Mouse (Mus musculus) heart, embryonic 13.5 days (tissue): ENCODE measurements around the gene Vti1b. TPM values are rescaled to one million over a fixed set of nuclear protein-coding genes. Genes with fewer than 3 reads are reported as not detected.

ENCODE experiments used
- ATAC-seq: fragments of 200-750 bp; cut with Nextera tagmentation; 2 replicates; pipeline ENCODE4 v1.8.0; 2017; ENCODE audit warnings: moderate TSS enrichment; ENCODE audit not compliant: insufficient number of reproducible peaks, low FRiP score, low TSS enrichment; ENCODE audit errors: extremely low read depth
- H3K27ac ChIP-seq: fragments of 300-500 bp; sonication (generic); replicated peaks from 2 replicates; pipeline ENCODE4 v1.5.1; 2015; ENCODE audit warnings: moderate library complexity, mild to moderate bottlenecking, inconsistent platforms
- H3K27me3 ChIP-seq: fragments of 300-500 bp; sonication (generic); replicated peaks from 2 replicates; pipeline ENCODE4 v1.6.1; 2015; ENCODE audit warnings: mild to moderate bottlenecking, inconsistent platforms
- H3K36me3 ChIP-seq: fragments of 300-500 bp; sonication (generic); 2 replicates; pipeline ENCODE4 v1.6.1; 2015; ENCODE audit warnings: mild to moderate bottlenecking, inconsistent platforms
- H3K4me1 ChIP-seq: fragments of 300-500 bp; sonication (generic); 2 replicates; pipeline ENCODE4 v1.6.1; 2015; ENCODE audit warnings: inconsistent platforms
- H3K4me2 ChIP-seq: fragments of 300-500 bp; sonication (generic); 2 replicates; pipeline ENCODE4 v1.6.1; 2015; ENCODE audit warnings: inconsistent platforms, mild to moderate bottlenecking, moderate library complexity
- H3K4me3 ChIP-seq: fragments of 300-500 bp; sonication (generic); 2 replicates; pipeline ENCODE4 v1.5.1; 2015; ENCODE audit warnings: moderate library complexity, mild to moderate bottlenecking, inconsistent platforms
- H3K9ac ChIP-seq: fragments of 300-500 bp; sonication (generic); 2 replicates; pipeline ENCODE4 v1.6.1; 2015; ENCODE audit warnings: inconsistent platforms, mild to moderate bottlenecking, moderate library complexity
- H3K9me3 ChIP-seq: fragments of 300-500 bp; sonication (generic); 2 replicates; pipeline ENCODE4 v1.6.1; 2016; ENCODE audit warnings: inconsistent platforms
- WGBS: fragments of 180-500 bp; shearing (Covaris S2); methylation state at CpG from one replicate; pipeline ENCODE4 v1.1.7; 2015; ENCODE audit warnings: mixed read lengths; 5-methylcytosine and 5-hydroxymethylcytosine counted together
- polyA plus RNA-seq: library from polyadenylated mRNA; unstranded; fragments of >200 nt; fragmentation: Nextera tagmentation; extraction: Ambion mirVana; gene quantifications from 2 replicates; pipeline ENCODE4 v1.2.1, GENCODE M21; 2015

Gene Vti1b
- polyA plus RNA-seq, 1 experiment from 2014 or later = 92.9 TPM

GRCm38 (mm10) chr12:79175998-79176397, 3.5 kb upstream of the Vti1b start:
- no peak overlapping the region for H3K4me2 ChIP-seq
- H3K4me1 ChIP-seq = peaks cover 9% of the 10 kb centered on the region

GRCm38 (mm10) chr12:79173721-79174120, 1.3 kb upstream of the Vti1b start:
- Histone ChIP-seq H3K9me3 (no peaks in the 10 kb centered on the region), H3K27ac (no peak overlapping the region), H3K4me2 (no peak overlapping the region), H3K4me3 (no peak overlapping the region), H3K36me3 (peaks cover 42% of the 10 kb centered on the region), H3K9ac (no peak overlapping the region), H3K27me3 (no peaks in the 10 kb centered on the region), H3K4me1 (peaks cover 14% of the 10 kb centered on the region)
- WGBS = 63% methylated on average over 5 of the region's 5 CpGs
- no peak for ATAC-seq

More at GRCm38 (mm10) chr12:79175998-79176397, 3.5 kb upstream of the Vti1b start:
- Histone ChIP-seq H3K27me3 (no peaks in the 10 kb centered on the region), H3K9ac (no peak overlapping the region), H3K4me3 (no peak overlapping the region), H3K27ac (no peak overlapping the region), H3K36me3 (peaks cover 50% of the 10 kb centered on the region), H3K9me3 (no peaks in the 10 kb centered on the region)
- 88% methylated on average over 5 of the region's 5 CpGs for WGBS
- ATAC-seq = no peak

GRCm38 (mm10) chr12:79171269-79171995, 1.0 kb downstream of the Vti1b start:
- H3K9me3 ChIP-seq = no peaks in the 10 kb centered on the region
- ATAC-seq = no peak
- peak overlapping the region; percentile 67 for H3K4me2 ChIP-seq
- H3K4me1 ChIP-seq = peaks cover 14% of the 10 kb centered on the region
- peak overlapping the region; percentile 90; the same call in 1 of the 2 replicates for H3K27ac ChIP-seq
- peak overlapping the region; percentile 77 for H3K4me3 ChIP-seq
- H3K27me3 ChIP-seq = no peaks in the 10 kb centered on the region
- H3K9ac ChIP-seq = peak overlapping the region; percentile 86
- H3K36me3 ChIP-seq = peaks cover 25% of the 10 kb centered on the region
- WGBS = 40% methylated on average over 12 of the region's 12 CpGs

DNA sequence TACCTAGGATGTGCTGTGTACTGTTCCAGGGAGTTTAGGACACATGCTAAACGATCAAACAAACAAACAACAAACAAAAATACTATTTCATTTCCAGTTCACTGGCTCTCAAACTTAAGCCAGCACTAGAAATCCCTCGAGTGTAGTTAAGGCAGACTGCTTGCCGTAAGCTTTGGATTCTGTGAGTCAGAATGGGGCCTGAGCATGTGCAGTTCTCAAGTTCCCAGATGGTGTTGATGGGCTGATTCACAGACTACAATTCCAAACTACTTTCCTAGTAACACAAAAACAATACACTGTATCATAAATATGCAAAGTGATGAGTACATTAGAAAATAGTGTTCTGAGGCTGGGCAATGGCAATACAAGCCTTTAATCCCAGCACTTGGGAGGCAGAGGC, 2.0 kb downstream of the Vti1b start:
- no peaks in the 10 kb centered on the region for H3K9me3 ChIP-seq
- no peak overlapping the region for H3K4me3 ChIP-seq
- H3K36me3 ChIP-seq = peaks cover 25% of the 10 kb centered on the region
- ATAC-seq = no peak
- no peaks in the 10 kb centered on the region for H3K27me3 ChIP-seq
- no peak overlapping the region for H3K4me2 ChIP-seq
- peaks cover 18% of the 10 kb centered on the region for H3K4me1 ChIP-seq
- no peak overlapping the region; the same call in 1 of the 2 replicates for H3K9ac ChIP-seq
- no peak overlapping the region for H3K27ac ChIP-seq
- WGBS = 79% methylated on average over 3 of the region's 3 CpGs

DNA sequence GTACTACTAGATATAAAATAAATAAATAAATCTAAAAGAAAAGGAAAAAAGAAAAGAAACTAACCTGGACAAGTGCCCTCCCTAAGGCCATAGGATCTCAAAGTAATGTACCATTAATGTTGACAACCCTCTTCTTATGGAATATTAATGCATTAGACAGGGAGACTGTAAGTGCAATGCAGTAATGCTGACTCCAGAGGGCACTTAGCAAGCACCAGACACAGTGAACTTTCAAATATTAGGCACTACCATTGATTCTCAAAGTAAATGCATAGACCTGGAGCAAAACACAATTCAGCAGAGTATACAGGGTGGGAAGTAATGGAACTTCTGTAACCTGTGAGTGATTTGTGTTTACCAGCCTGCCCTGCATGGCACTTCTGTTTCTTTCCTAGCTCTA, 3.3 kb downstream of the Vti1b start:
- no peak overlapping the region for H3K27ac ChIP-seq
- peaks cover 26% of the 10 kb centered on the region for H3K36me3 ChIP-seq
- H3K9me3 ChIP-seq = no peaks in the 10 kb centered on the region
- peaks cover 29% of the 10 kb centered on the region for H3K4me1 ChIP-seq
- no peaks in the 10 kb centered on the region for H3K27me3 ChIP-seq
- H3K9ac ChIP-seq = no peak overlapping the region
- ATAC-seq = no peak
- H3K4me3 ChIP-seq = no peak overlapping the region
- H3K4me2 ChIP-seq = no peak overlapping the region

DNA sequence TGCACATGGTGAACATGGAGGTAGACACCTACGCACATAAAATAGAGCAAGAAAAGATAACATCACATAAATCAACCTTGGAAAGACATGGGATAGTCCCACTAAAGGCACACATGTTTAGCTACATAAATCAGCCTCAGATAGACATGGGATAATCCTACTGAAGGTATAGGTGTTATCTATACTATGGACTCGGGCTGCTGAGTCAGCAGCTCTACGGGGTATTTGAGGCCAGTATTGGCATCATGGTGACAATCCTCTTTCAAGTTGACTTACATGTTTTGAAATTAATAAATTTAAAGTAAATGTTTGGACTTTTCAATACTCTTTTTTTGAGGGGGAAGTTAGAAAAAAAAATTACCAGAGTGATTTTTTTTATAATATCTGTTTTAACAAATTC, 9.6 kb downstream of the Vti1b start:
- Histone ChIP-seq H3K4me2 (no peak overlapping the region), H3K9me3 (no peaks in the 10 kb centered on the region), H3K27ac (no peak overlapping the region), H3K27me3 (no peaks in the 10 kb centered on the region), H3K9ac (no peak overlapping the region), H3K4me1 (peaks cover 23% of the 10 kb centered on the region), H3K4me3 (no peak overlapping the region), H3K36me3 (peaks cover 83% of the 10 kb centered on the region)
- no peak for ATAC-seq
- 84% methylated on average over 3 of the region's 3 CpGs for WGBS

DNA sequence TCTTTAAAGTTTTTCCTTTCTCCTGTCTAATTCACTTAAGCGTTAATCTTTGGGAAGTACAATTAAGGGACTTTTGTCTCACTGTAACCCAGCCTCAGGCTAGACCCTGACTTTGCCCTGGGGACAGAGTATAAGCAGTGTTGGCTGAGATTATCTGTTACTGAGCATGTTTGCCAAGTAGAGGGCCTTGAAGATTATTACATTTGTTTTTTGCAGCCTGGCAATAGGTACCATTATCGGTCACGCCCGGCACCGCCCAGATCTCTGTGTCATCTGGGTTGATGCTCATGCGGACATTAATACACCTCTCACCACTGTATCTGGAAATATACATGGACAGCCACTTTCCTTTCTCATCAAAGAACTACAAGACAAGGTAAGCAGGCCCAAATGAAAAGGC, 22.8 kb downstream of the Vti1b start:
- H3K4me1 ChIP-seq = no peaks in the 10 kb centered on the region
- no peaks in the 10 kb centered on the region for H3K9me3 ChIP-seq
- peaks cover 19% of the 10 kb centered on the region for H3K36me3 ChIP-seq
- H3K27ac ChIP-seq = no peak overlapping the region
- no peak for ATAC-seq
- H3K27me3 ChIP-seq = no peaks in the 10 kb centered on the region
- H3K9ac ChIP-seq = no peak overlapping the region
- WGBS = 91% methylated on average over 6 of the region's 6 CpGs
- H3K4me3 ChIP-seq = no peak overlapping the region
- H3K4me2 ChIP-seq = no peak overlapping the region

- Histone ChIP-seq H3K4me1 (no peaks in the 10 kb centered on the region), H3K9me3 (no peaks in the 10 kb centered on the region), H3K9ac (no peak overlapping the region), H3K4me2 (no peak overlapping the region), H3K4me3 (no peak overlapping the region), H3K27ac (no peak overlapping the region), H3K36me3 (no peaks in the 10 kb centered on the region), H3K27me3 (no peaks in the 10 kb centered on the region)
- ATAC-seq = no peak
These were observed 31.1 kb downstream of the Vti1b start for GRCm38 (mm10) chr12:79141384-79141783.

- no peaks in the 10 kb centered on the region for H3K4me1 ChIP-seq
- no peaks in the 10 kb centered on the region for H3K36me3 ChIP-seq
- WGBS = 83% methylated on average over 2 of the region's 2 CpGs
- no peak for ATAC-seq
- no peak overlapping the region for H3K4me3 ChIP-seq
- no peaks in the 10 kb centered on the region for H3K27me3 ChIP-seq
- H3K4me2 ChIP-seq = no peak overlapping the region
- H3K27ac ChIP-seq = no peak overlapping the region
- no peak overlapping the region for H3K9ac ChIP-seq
- no peaks in the 10 kb centered on the region for H3K9me3 ChIP-seq
These were observed 31.7 kb downstream of the Vti1b start for GRCm38 (mm10) chr12:79140811-79141210.

GRCm38 (mm10) chr12:79139417-79139816, 33.0 kb downstream of the Vti1b start:
- 59% methylated on average over 1 of the region's 1 CpGs for WGBS
- H3K4me3 ChIP-seq = no peak overlapping the region
- ATAC-seq = no peak
- H3K9ac ChIP-seq = no peak overlapping the region
- no peak overlapping the region for H3K27ac ChIP-seq
- H3K4me1 ChIP-seq = peaks cover 7% of the 10 kb centered on the region; the same call in 1 of the 2 replicates
- H3K9me3 ChIP-seq = no peaks in the 10 kb centered on the region
- H3K36me3 ChIP-seq = no peaks in the 10 kb centered on the region
- H3K4me2 ChIP-seq = no peak overlapping the region
- H3K27me3 ChIP-seq = 0 out of 2 replicates have a peak, but pooled peaks cover 7% of the 10 kb centered on the region

DNA sequence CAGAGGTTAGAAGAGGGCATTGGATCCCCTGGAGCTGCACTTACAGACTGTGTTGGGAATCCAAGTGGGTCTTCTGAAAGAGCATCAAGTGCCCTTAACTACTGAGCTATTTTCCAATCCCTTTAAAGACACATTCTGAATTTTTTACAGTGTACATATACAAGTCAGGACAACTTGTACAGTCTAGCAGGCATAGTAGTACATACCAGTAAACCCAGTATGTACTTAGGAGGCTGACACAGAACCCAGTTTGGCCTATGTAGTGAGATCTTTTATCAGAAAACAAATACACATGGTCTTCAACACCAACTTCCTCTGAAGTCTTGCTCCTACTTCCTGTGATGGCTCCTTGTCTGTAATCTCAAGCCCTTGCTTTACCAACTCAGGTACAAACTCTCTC, 33.5 kb downstream of the Vti1b start:
- Histone ChIP-seq H3K27ac (no peak overlapping the region), H3K4me2 (no peak overlapping the region), H3K27me3 (peaks cover 7% of the 10 kb centered on the region; the same call in 1 of the 2 replicates), H3K4me3 (no peak overlapping the region), H3K9ac (no peak overlapping the region), H3K9me3 (no peaks in the 10 kb centered on the region), H3K36me3 (no peaks in the 10 kb centered on the region), H3K4me1 (peaks cover 7% of the 10 kb centered on the region; the same call in 1 of the 2 replicates)
- ATAC-seq = no peak

GRCm38 (mm10) chr12:79136949-79137348, 35.5 kb downstream of the Vti1b start:
- peaks cover 7% of the 10 kb centered on the region; the same call in 1 of the 2 replicates for H3K4me1 ChIP-seq
- no peak overlapping the region for H3K4me2 ChIP-seq
- H3K36me3 ChIP-seq = no peaks in the 10 kb centered on the region
- peaks cover 26% of the 10 kb centered on the region for H3K27me3 ChIP-seq
- H3K27ac ChIP-seq = no peak overlapping the region
- H3K9me3 ChIP-seq = no peaks in the 10 kb centered on the region
- H3K4me3 ChIP-seq = no peak overlapping the region
- H3K9ac ChIP-seq = no peak overlapping the region
- WGBS = 73% methylated on average over 7 of the region's 7 CpGs
- no peak for ATAC-seq
